Mouse (Mus musculus) left cerebral cortex, postnatal 10 days (tissue): ENCODE results near the gene Mnd1. TPM values are rescaled to one million over a fixed set of nuclear protein-coding genes. Genes with fewer than 3 reads are reported as not detected.

ENCODE experiments used
- DNase-seq, 2 experiments: peaks; one replicate each; pipeline ENCODE4 v3.0.0; 2021 to 2022; ENCODE audit warnings: low spot score in 2 of 2, mixed read lengths in 1 of 2; ENCODE audit errors: extremely low spot score in 1 of 2
- intact Hi-C: fragments of 180-260 bp; cut with DNase I; formaldehyde crosslinking; loops from one replicate; pipeline ENCODE4 v1.15.1; 2025
- total RNA-seq, 2 experiments: library from RNA; stranded (reverse); gene quantifications; 2 replicates each; pipeline ENCODE4 v1.2.3; 2021

Gene Mnd1
- total RNA-seq, 2 experiments from 2014 or later = 1.9 to 3.4 TPM

DNA sequence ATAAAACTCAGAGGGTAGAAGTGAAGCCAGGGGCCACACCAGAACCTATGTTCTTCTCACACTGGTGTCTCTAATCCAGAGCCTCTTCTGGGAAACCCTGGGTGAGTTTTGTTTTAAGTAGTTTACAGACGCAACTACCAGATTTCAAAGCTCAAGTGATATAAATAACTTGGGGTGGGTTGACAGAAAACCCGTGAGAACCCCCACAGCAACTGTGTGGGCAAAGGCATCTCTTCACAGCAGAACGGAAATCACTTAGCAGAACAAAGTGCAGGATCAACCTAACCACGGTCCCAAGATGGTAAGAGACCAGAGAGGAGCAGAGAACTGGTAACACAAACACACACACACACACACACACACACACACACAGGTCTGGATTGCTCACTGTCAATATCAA is 89.8 kb downstream of the Mnd1 start:
- intact Hi-C loops = no loop called here
- DNase-seq = no peak

DNA sequence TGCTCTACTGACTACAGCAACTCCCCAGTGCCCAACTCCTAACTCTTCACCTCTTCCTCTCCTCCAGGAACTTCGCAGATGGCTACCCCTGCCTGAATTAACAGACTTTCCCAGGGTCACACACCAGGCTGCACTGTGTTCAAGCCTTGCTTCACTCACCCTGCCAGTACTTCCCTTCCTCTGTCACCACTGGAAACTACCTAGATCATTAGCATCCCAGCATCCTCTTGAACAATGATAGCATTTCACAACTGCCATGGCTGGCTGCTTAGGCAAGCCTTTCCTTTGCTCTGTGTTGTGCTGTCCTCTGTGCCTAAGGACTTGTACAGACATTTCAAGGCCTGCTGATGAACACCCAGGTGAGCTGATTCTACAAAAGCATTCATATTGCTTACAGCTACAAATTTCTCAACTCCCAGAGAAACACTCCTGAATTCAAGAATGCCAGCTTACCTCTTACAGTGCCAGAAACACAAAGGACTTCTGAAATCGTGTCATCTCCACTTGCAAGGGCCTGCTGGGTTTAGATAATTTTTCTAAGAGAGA is 92.1 kb downstream of the Mnd1 start:
- no peak for DNase-seq
- intact Hi-C loops = no loop called here

DNA sequence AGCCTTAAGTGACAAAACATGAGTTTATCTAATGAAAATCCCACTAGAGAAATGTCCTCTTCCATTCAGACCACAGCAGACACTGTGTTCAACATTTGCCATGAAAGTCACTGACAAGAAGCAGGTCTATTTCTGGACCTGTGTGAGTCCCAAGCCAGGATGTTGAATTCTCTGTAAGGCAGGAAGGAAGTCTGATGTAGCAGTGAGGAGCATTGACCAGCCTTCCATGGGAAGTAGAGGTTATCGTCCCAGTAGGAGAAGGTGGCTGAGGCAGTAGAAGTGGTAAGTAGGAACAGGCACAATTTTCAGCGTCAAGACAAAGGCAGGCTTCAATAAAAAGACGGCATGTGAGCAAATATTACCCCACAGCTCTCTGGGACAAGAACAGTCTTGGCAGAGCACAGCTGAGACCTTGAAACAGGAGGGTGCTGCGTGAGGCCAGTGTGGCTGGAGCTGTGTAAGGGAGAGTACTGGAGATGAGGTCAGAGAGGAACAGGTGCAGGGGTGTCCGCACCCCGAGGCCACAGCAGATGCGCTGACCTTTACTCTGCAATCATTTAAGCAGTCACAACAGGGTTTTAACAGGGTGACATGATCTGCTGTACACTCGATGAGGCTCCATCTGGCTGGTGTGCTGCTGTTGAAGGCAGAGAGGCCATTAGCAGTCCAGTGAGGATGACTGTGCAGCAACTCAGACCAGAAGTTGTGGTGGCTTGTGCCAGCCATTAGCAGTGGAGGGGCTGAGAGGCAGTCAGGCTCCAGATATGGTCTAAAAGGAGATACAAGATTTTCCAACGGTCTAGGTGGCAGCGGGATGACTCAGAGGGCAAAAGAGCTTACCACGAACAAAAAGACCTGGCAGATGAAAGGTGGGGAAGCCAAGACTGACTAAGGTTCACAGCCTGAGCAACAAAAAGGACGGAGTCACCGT is 93.8 kb downstream of the Mnd1 start:
- intact Hi-C loops = no loop called here
- DNase-seq = no peak

DNA sequence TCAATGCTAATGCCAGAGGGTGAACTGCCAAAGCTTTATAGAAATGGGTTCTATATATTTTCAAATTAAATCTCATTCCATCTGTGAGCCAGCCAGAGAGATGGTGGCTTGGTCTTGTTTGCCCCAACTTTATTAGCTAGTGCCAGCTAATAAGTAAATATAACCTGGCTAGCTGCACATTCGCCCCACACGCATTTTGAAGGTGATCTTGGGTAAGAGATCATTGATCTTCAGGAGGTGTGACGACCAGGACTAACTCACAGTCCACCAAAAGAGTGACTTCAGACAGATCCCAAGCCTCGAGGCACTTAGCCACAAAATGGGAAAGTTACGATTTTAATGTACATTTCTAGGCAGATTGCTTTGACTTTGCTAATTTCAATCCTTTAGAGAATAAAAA is 94.6 kb downstream of the Mnd1 start:
- intact Hi-C loops = no loop called here
- DNase-seq = no peak

DNA sequence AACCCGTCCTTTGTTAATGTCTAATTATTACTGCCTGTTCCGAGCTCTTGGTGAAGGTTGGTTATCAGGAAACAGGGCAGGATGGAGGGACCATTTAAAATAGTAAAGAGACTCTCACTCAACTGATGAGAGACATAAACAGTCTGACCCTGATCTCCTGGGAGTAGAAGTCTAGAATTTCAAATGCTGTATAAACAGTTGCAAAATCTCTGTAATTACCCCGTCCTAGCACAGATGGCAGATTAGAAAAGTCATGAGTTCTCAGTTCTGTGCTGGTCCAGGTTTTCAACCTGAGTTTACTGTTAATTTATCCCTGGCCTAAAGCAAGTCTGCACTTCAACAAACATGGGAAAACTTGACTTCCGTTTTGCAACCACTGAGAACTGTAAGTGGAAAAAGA is 95.5 kb downstream of the Mnd1 start:
- intact Hi-C loops = no loop called here
- DNase-seq = no peak

DNA sequence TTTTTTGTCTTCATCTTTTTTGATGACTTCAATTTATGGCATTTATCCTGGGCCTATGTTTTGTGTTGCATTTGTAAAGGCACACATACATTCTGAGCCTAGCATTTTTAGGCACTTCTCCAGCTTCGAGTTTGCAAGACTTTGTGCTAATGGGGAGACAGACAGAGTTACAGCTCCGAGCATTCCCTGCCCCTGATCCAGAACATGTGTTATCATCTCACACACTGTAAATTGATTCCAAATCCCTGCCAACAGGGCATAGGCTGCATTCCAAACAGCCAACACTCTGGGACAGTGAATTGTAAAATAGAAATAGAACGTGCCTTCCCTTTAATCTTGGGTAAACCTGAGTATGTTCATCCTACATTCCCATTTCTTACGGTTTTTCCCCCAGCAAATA is 95.9 kb downstream of the Mnd1 start:
- DNase-seq = no peak
- intact Hi-C loops = no loop called here

DNA sequence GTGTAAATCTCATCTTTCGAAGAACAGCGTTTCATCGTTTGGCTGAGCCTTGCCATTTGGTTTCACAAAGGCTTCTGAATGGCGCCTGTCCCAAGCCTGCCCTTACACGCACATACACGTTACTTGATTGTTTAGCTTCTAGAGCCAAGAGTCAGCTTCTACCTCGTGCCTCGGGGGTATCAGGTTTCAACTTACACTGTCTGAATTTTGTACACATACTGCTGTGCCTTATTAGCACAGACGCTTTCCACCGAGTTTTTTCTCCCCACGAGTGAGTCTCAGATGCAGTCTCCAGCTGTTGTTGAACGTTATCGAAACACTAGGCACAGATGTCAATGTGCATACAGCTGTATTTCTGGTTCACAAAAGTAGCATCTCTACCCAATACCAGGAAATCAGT is 96.3 kb downstream of the Mnd1 start:
- DNase-seq = no peak
- intact Hi-C loops = no loop called here

DNA sequence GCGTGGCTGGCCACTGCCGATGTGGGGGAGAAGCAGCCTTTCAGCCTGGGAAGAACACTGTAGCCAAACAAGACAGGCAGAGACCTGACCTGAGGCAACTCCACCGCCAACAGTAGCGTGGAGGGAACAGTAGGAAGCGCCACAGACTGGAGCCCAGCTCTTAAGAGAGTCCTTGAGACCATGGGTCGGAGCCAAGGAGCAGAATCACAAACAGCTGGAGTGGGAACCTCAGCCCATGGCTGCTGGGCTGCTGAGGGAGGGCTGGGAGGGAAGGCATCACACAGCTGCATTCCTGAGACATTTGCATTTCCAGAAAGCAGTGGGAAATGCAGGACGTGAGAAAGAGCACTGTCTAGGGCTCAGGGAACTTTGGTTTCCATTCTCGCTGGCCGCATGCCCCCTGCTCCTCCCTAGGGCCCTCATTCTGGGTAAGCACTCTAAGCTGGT is 106.8 kb downstream of the Mnd1 start:
- DNase-seq = peak in 1 of 2 experiments; percentile 58
- intact Hi-C loops = loop anchor here (10.0 kb wide), 1 partner anchor 106 kb away; the partner anchor contains the start of gene Mnd1

DNA sequence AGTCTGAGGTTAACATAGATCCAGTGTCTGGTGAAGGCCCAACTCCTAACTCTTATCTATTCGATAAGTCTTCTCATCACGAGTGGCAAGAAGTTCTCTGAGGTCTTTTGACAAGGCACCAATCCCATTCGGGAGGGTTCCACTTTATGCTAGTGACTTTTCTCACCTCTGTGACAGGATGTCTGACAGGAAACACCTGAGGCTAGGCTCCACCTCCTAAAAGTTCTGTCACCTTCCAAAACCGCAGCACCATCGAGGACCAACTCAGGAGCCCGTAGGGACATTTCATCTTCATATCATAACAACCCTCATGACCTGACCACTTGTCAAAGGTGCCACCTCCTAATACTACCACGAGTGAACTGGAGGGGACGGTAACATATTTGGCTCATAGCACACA is 109.4 kb downstream of the Mnd1 start:
- intact Hi-C loops = loop anchor here (10.0 kb wide), 1 partner anchor 109 kb away; the partner anchor contains the start of gene Mnd1
- no peak for DNase-seq

DNA sequence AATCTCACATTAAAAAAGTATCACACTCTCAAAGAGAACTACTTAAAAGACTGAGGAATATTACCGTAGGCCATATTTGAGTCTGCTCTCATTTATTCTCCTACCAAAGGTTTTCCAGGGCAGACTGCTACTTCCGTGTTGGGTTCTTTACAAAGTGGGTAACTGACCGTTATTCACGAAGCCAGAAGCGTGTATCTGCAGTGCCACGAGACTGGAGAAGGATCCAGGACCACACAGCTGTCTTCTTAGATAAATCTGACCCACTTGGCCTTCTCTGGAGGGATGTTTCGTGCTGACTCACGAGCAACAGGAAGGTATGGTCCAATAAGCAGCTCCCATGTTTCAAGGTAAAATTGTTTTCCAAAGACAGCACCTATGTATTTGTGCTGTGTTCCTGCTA is 113.8 kb downstream of the Mnd1 start:
- no peak for DNase-seq
- intact Hi-C loops = loop anchor here (10.0 kb wide), 1 partner anchor 113 kb away; the partner anchor contains the start of gene Mnd1

DNA sequence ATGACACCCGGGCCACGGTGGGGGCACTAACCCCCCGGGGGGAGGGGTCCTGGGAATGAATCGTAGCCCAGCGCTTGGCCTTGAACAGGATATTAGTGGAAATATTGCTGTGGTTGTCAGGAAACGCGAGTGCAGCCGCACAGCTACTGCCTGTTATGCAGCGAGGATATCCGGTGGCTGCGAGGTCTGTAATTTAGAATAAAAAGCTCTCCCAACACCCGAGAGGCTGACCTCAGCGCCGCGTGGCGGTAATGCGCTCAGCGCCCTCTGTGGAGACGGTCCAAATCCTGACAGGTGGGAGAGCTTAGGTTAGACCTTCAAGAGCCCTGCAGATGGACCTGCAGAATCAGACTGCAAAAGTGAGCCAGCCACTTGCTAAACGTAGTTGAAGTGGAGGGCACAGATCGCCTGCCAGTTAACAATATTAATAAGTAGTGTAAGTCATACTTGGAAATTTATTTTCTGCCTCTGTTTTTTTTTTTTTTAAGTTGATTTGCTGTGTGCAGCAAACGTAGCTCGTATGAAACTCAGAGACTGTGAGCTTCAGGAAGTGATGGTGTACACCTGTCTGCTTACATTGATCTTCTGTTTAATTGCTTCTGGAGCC is 115.0 kb downstream of the Mnd1 start:
- peak in 1 of 2 experiments; percentile 67 for DNase-seq

DNA sequence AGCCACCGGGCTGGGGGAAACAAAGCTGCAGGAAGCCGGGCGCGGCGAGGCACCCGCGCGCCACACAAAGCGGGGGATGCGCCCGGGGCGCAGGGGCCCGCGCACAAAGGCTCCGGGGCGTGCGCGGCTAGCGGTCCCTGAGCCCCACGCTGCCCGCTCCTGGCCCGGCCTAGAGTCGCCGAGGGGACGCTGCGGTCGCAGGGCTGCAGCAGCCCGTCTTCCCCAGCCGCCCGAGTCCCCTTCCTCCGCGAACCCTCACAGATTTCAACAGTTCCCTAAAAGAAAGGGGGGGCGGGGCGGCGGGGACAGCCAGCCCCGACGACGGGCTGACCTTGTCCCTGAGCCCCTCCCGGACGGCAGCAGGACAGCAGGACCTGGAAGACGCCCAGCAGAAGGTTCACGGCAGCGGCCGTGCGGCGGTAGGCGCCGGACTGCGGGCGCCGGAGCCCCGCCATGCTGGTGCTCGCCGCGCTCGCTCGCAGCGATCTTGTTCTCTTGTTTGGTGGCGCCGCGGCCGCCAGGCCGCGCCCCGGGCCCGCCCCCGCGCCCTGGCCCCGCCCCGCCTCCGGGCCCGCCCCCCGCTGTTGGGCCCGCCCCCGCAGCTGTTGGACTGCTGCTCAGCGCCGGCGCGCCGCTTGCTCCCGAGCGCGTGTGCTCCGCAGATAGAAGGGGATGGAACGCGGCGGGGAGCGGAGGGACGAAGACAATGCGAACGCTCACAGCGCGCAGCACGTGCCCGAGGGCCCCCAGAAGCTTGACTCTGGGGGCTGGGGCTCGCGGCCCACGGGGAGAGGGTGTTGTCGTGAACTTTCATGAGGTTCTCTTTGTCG is 115.7 kb downstream of the Mnd1 start, which contains the start of gene Tmem131l:
TSS of gene Tmem131l (minus strand) at position 530 of the 830 bp plus-strand sequence.
- intact Hi-C loops = loop anchor here (5.0 to 10.0 kb wide), 3 partner anchors 82 to 115 kb away; partner anchors contain the start of gene Mnd1
- peak; percentile 59 to 90 for DNase-seq

More for the DNA sequence above, 115.0 kb downstream of the Mnd1 start:
- intact Hi-C loops = loop anchor here (10.0 kb wide), 1 partner anchor 114 kb away; the partner anchor contains the start of gene Mnd1

DNA sequence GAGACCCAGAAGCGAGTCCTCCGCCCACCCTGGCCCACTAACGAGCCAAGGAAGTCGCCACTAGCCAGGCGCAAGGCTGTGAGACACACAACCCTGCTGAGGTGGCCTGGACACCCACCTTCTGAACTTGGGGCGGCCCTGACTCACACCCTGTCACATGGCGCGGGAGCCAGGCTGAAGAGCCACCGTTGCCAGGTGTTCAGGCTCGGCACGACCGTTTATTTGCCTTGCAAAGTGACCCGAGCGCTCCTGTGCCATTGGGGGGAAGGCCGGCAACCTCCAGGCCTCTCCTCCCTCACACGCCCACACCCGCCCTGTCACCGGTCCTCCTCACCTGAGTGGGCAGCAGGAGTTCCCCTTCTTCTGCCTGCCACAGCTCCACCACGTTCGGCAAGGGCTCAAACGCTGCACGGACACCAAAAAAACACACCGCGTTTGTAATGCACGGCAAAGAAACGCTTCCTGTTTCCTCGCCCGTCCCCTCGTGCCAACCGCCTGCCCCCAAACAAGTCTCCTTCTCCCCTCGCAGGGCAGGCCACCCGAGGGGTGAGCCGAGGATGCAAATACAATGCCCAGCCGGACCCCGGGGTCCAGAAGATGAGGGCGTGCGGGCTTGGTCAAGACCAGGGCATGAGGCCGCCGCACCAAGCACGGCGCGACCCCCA is 116.5 kb downstream of the Mnd1 start:
- intact Hi-C loops = loop anchor here (5.0 kb wide), 2 partner anchors 83 to 92 kb away; no protein-coding TSS in a partner anchor
- DNase-seq = peak in 1 of 2 experiments; percentile 55

DNA sequence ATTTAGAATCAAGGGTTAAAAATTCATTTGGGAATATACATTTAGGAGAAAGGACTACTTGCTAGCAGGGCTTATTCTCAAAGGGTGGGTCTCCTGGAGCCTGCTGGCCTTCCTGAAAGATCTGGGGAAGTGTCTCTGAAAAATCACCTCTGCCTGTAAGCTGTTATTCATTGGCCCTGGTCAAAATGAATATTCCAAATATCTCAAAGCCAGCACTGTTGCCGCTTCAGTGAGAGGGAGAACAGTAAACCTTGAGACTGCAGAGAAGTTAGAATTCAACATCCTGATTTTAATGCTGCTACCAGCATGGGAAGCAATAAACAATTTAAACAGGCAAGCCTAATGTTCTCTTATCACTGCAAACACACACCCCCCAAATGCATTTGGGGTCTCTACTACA is 117.5 kb downstream of the Mnd1 start:
- intact Hi-C loops = loop anchor here (5.0 kb wide), 2 partner anchors 84 to 91 kb away; no protein-coding TSS in a partner anchor
- no peak for DNase-seq
